Mouse (Mus musculus): Measurements from ENCODE around the gene B3gat3. TPM values are rescaled to one million over a fixed set of nuclear protein-coding genes. Genes with fewer than 3 reads are reported as not detected.

B3gat3 gene
- polyA plus RNA-seq, 1 experiment: 51.9 TPM

Other genes with a start within 250 kb of the B3gat3 start
- gene Slc3a2, start 197.0 kb upstream of the B3gat3 start, polyA plus RNA-seq (2012; rRNA removed): 59.0 and 70.9 TPM in 2 replicates
- 13.9 and 17.6 TPM in 2 replicates for gene Wdr74, start 184.5 kb upstream of the B3gat3 start, polyA plus RNA-seq (2012; rRNA removed)
- not detected in 2 replicates for gene 1700092M07Rik, start 179.7 kb upstream of the B3gat3 start, polyA plus RNA-seq (2012; rRNA removed)
- gene Stx5a, start 179.0 kb upstream of the B3gat3 start, polyA plus RNA-seq (2012; rRNA removed): 28.6 and 29.7 TPM in 2 replicates
- 24.7 and 38.5 TPM in 2 replicates for gene Nxf1, start 163.3 kb upstream of the B3gat3 start, polyA plus RNA-seq (2012; rRNA removed)
- gene Tmem223, start 149.4 kb upstream of the B3gat3 start, polyA plus RNA-seq (2012; rRNA removed): 107 and 138 TPM in 2 replicates
- gene Tmem179b, start 145.9 kb upstream of the B3gat3 start, polyA plus RNA-seq (2012; rRNA removed): 63.5 and 70.7 TPM in 2 replicates
- 5.5 and 9.3 TPM in 2 replicates for gene Taf6l, start 134.0 kb upstream of the B3gat3 start, polyA plus RNA-seq (2012; rRNA removed)
- gene Polr2g, start 121.8 kb upstream of the B3gat3 start, polyA plus RNA-seq (2012; rRNA removed): 9.7 and 10.4 TPM in 2 replicates
- gene Zbtb3, start 117.8 kb upstream of the B3gat3 start, polyA plus RNA-seq (2012; rRNA removed): 0.48 and 0.78 TPM in 2 replicates
- gene Ttc9c, start 101.0 kb upstream of the B3gat3 start, polyA plus RNA-seq (2012; rRNA removed): 1.4 and 2.1 TPM in 2 replicates
- 4.1 and 4.8 TPM in 2 replicates for gene Hnrnpul2, start 100.4 kb upstream of the B3gat3 start, polyA plus RNA-seq (2012; rRNA removed)
- gene AC129217.1, start 90.6 kb upstream of the B3gat3 start, polyA plus RNA-seq (2012; rRNA removed): 0.61 TPM in 1 of 2 replicates, not detected in the other
- 102 and 130 TPM in 2 replicates for gene Bscl2, start 82.9 kb upstream of the B3gat3 start, polyA plus RNA-seq (2012; rRNA removed)
- 0.41 and 0.42 TPM in 2 replicates for gene Gng3, start 81.2 kb upstream of the B3gat3 start, polyA plus RNA-seq (2012; rRNA removed)
- 1.0 and 1.1 TPM in 2 replicates for gene Lrrn4cl, start 69.6 kb upstream of the B3gat3 start, polyA plus RNA-seq (2012; rRNA removed)
- 92.0 and 115 TPM in 2 replicates for gene Ubxn1, start 48.9 kb upstream of the B3gat3 start, polyA plus RNA-seq (2012; rRNA removed)
- 7.5 and 9.7 TPM in 2 replicates for gene Uqcc3, start 39.5 kb upstream of the B3gat3 start, polyA plus RNA-seq (2012; rRNA removed)
- gene Lbhd1, start 36.6 kb upstream of the B3gat3 start, polyA plus RNA-seq (2012; rRNA removed): 0.36 and 0.58 TPM in 2 replicates
- not detected in 2 replicates for gene Gm49403, start 36.4 kb upstream of the B3gat3 start, polyA plus RNA-seq (2012; rRNA removed)
- 2.3 and 2.6 TPM in 2 replicates for gene 1810009A15Rik, start 31.5 kb upstream of the B3gat3 start, polyA plus RNA-seq (2012; rRNA removed)
- 0.21 TPM in 1 of 2 replicates, not detected in the other for gene Gm49416, start 31.4 kb upstream of the B3gat3 start, polyA plus RNA-seq (2012; rRNA removed)
- gene Ints5, start 27.4 kb upstream of the B3gat3 start, polyA plus RNA-seq (2012; rRNA removed): 12.8 and 15.7 TPM in 2 replicates
- 23.0 and 34.6 TPM in 2 replicates for gene Ganab, start 22.3 kb upstream of the B3gat3 start, polyA plus RNA-seq (2012; rRNA removed)
- gene Rom1, start 9.0 kb downstream of the B3gat3 start, polyA plus RNA-seq (2012; rRNA removed): 10.0 and 15.1 TPM in 2 replicates
- gene Eml3, start 9.2 kb downstream of the B3gat3 start, polyA plus RNA-seq (2012; rRNA removed): 27.6 and 30.6 TPM in 2 replicates
- 7.1 and 8.7 TPM in 2 replicates for gene Mta2, start 21.5 kb downstream of the B3gat3 start, polyA plus RNA-seq (2012; rRNA removed)
- 6.5 and 9.3 TPM in 2 replicates for gene Tut1, start 33.5 kb downstream of the B3gat3 start, polyA plus RNA-seq (2012; rRNA removed)
- 33.9 and 55.8 TPM in 2 replicates for gene Eef1g, start 46.7 kb downstream of the B3gat3 start, polyA plus RNA-seq (2012; rRNA removed)
- 6.4 and 12.5 TPM in 2 replicates for gene Ahnak, start 68.9 kb downstream of the B3gat3 start, polyA plus RNA-seq (2012; rRNA removed)
- 24.1 and 42.4 TPM in 2 replicates for gene Scgb1a1, start 167.6 kb downstream of the B3gat3 start, polyA plus RNA-seq (2012; rRNA removed)
- 0.17 and 0.30 TPM in 2 replicates for gene Asrgl1, start 215.3 kb downstream of the B3gat3 start, polyA plus RNA-seq (2012; rRNA removed)